Mouse (Mus musculus) olfactory bulb, adult 2 months (tissue): ENCODE measurements around the gene Ptprn. TPM values are rescaled to one million over a fixed set of nuclear protein-coding genes. Genes with fewer than 3 reads are reported as not detected.
"Not testable (repeated sequence)": the region's sequence is repeated elsewhere in the genome, so short reads cannot be mapped to it uniquely, and the experiment has no call there.

ENCODE experiments used
- H3K27ac ChIP-seq: fragments of 200-500 bp; 2 replicates; pipeline ENCODE4 v1.5.1; 2012; ENCODE audit warnings: low read depth, low read length; ENCODE audit not compliant: insufficient read depth
- H3K4me1 ChIP-seq: fragments of 200-500 bp; 2 replicates; pipeline ENCODE4 v1.6.1; 2012; ENCODE audit warnings: low read length; ENCODE audit not compliant: control insufficient read depth, insufficient read depth
- H3K4me3 ChIP-seq: fragments of 200-500 bp; 2 replicates; pipeline ENCODE4 v1.5.1; 2012; ENCODE audit warnings: mild to moderate bottlenecking, low read depth, low read length, moderate library complexity; ENCODE audit not compliant: insufficient read depth
- CTCF ChIP-seq: fragments of 200-500 bp; IDR thresholded peaks from 2 replicates; pipeline ENCODE4 v1.5.1; 2012; ENCODE audit warnings: low read depth, mild to moderate bottlenecking, low read length, moderate library complexity; ENCODE audit not compliant: insufficient read depth
- POLR2A ChIP-seq: fragments of 200-500 bp; IDR thresholded peaks from 2 replicates; pipeline ENCODE4 v1.6.1; 2012; ENCODE audit warnings: mild to moderate bottlenecking, low read depth, low read length, moderate library complexity; ENCODE audit not compliant: insufficient read depth
- WGBS: fragments of 180-500 bp; shearing (Covaris S2); methylation state at CpG from one replicate; pipeline ENCODE4 v1.1.7; 2018; 5-methylcytosine and 5-hydroxymethylcytosine counted together
- polyA plus RNA-seq: library from polyadenylated mRNA; stranded (reverse); fragments of >200 nt; gene quantifications from 2 replicates; pipeline ENCODE4 v1.2.4, GENCODE M21; 2012; ENCODE audit warnings: low replicate concordance; ENCODE audit not compliant: missing spikeins, insufficient read depth, insufficient read length

Gene Ptprn
- polyA plus RNA-seq, 1 experiment = not detected

- H3K4me3 ChIP-seq = no peak overlapping the region
- TF ChIP-seq POLR2A (no peak), CTCF (no peak)
- H3K27ac ChIP-seq = no peak overlapping the region
- WGBS = 69% methylated on average over 12 of the region's 12 CpGs
- H3K4me1 ChIP-seq = peaks cover 37% of the 10 kb centered on the region
Measured at GRCm38 (mm10) chr1:75244175-75244826, 20.0 kb downstream of the Ptprn start.

- Histone ChIP-seq H3K4me1 (peaks cover 30% of the 10 kb centered on the region), H3K4me3 (no peak overlapping the region), H3K27ac (no peak overlapping the region)
- TF ChIP-seq CTCF = no peak
- no peak for TF ChIP-seq POLR2A
- WGBS = 92% methylated on average over 14 of the region's 14 CpGs
Measured at GRCm38 (mm10) chr1:75243411-75243810, 20.9 kb downstream of the Ptprn start.

GRCm38 (mm10) chr1:75239591-75239990 is 24.7 kb downstream of the Ptprn start:
- Histone ChIP-seq H3K4me1 (peaks cover 18% of the 10 kb centered on the region), H3K4me3 (no peak overlapping the region), H3K27ac (no peak overlapping the region)
- TF ChIP-seq POLR2A (no peak), CTCF (no peak)
- 81% methylated on average over 10 of the region's 10 CpGs for WGBS

- under 1% methylated on average over 57 of the region's 64 CpGs for WGBS
Measured at GRCm38 (mm10) chr1:75236117-75237050, 27.9 kb downstream of the Ptprn start, which contains the start of gene Dnajb2. Gene Dnajb2 (plus strand): TSS chr1:75236406.

GRCm38 (mm10) chr1:75234606-75235005 is 29.7 kb downstream of the Ptprn start:
- peak overlapping the region; percentile 36; the same call in 1 of the 2 replicates for H3K27ac ChIP-seq
- WGBS = 4% methylated on average over 8 of the region's 8 CpGs
- H3K4me3 ChIP-seq = no peak overlapping the region
- peaks cover 9% of the 10 kb centered on the region for H3K4me1 ChIP-seq
- peak; percentile 45; the same call in 1 of the 2 replicates for TF ChIP-seq CTCF
- no peak for TF ChIP-seq POLR2A

More at GRCm38 (mm10) chr1:75236117-75237050, 27.9 kb downstream of the Ptprn start, which contains the start of gene Dnajb2:
- peaks cover 9% of the 10 kb centered on the region for H3K4me1 ChIP-seq
- peak; percentile 58 for TF ChIP-seq POLR2A
- no peak for TF ChIP-seq CTCF
- H3K4me3 ChIP-seq = peak within 1 kb of the TSS; percentile 63
- H3K27ac ChIP-seq = peak within 1 kb of the TSS; percentile 99

GRCm38 (mm10) chr1:75232489-75232888 is 31.8 kb downstream of the Ptprn start:
- not testable (repeated sequence) for H3K4me3 ChIP-seq, H3K27ac ChIP-seq, H3K4me1 ChIP-seq
- WGBS = 76% methylated on average over 4 of the region's 4 CpGs

GRCm38 (mm10) chr1:75231664-75232152 is 32.6 kb downstream of the Ptprn start, which contains the start of gene A630095N17Rik:
Gene A630095N17Rik (minus strand): TSS chr1:75232102.
- Histone ChIP-seq H3K4me1 (peaks cover 6% of the 10 kb centered on the region), H3K4me3 (no peak within 1 kb of the TSS), H3K27ac (no peak within 1 kb of the TSS)
- TF ChIP-seq POLR2A = no peak
- no peak for TF ChIP-seq CTCF
- WGBS = 77% methylated on average over 5 of the region's 5 CpGs

- no peak for TF ChIP-seq POLR2A
- no peak for TF ChIP-seq CTCF
- 88% methylated on average over 4 of the region's 4 CpGs for WGBS
- Histone ChIP-seq H3K4me1 (peaks cover 6% of the 10 kb centered on the region), H3K27ac (no peak overlapping the region), H3K4me3 (no peak overlapping the region)
Measured at GRCm38 (mm10) chr1:75231224-75231623, 33.1 kb downstream of the Ptprn start.

GRCm38 (mm10) chr1:75230335-75230994 is 33.8 kb downstream of the Ptprn start:
- Histone ChIP-seq H3K4me1 (peaks cover 4% of the 10 kb centered on the region), H3K4me3 (no peak overlapping the region), H3K27ac (no peak overlapping the region)
- WGBS = 68% methylated on average over 7 of the region's 7 CpGs
- TF ChIP-seq POLR2A = no peak
- TF ChIP-seq CTCF = no peak
